Mouse (Mus musculus) forebrain, embryonic 10.5 days (tissue): ENCODE data around the gene Steap3. TPM values are rescaled to one million over a fixed set of nuclear protein-coding genes. Genes with fewer than 3 reads are reported as not detected.
"Not testable (repeated sequence)": the region's sequence is repeated elsewhere in the genome, so short reads cannot be mapped to it uniquely, and the experiment has no call there.

Experiments used
- DNase-seq: peaks from one replicate; pipeline ENCODE4 v3.0.0-alpha.2; 2017; ENCODE audit warnings: low spot score; ENCODE audit errors: extremely low spot score
- H3K27ac ChIP-seq: fragments of 300-500 bp; sonication (generic); 2 replicates; pipeline ENCODE4 v1.5.1; 2016; ENCODE audit warnings: mild to moderate bottlenecking
- H3K27me3 ChIP-seq: fragments of 300-500 bp; sonication (generic); 2 replicates; pipeline ENCODE4 v1.6.1; 2016; ENCODE audit warnings: mild to moderate bottlenecking; ENCODE audit not compliant: poor library complexity, severe bottlenecking
- H3K36me3 ChIP-seq: fragments of 300-500 bp; sonication (generic); replicated peaks from 2 replicates; pipeline ENCODE4 v1.6.1; 2016; ENCODE audit warnings: mild to moderate bottlenecking, moderate library complexity
- H3K4me1 ChIP-seq: fragments of 300-500 bp; sonication (generic); 2 replicates; pipeline ENCODE4 v1.6.1; 2016
- H3K4me3 ChIP-seq: fragments of 300-500 bp; sonication (generic); 2 replicates; pipeline ENCODE4 v1.5.1; 2016; ENCODE audit warnings: mild to moderate bottlenecking, moderate library complexity
- H3K9me3 ChIP-seq: fragments of 300-500 bp; sonication (generic); 2 replicates; pipeline ENCODE4 v1.6.1; 2016; ENCODE audit warnings: mild to moderate bottlenecking, moderate library complexity
- WGBS: fragments of 180-500 bp; shearing (Covaris S2); methylation state at CpG from one replicate; pipeline ENCODE4 v1.1.7; 2016; 5-methylcytosine and 5-hydroxymethylcytosine counted together
- polyA plus RNA-seq: library from polyadenylated mRNA; unstranded; fragments of >200 nt; fragmentation: Nextera tagmentation; extraction: Ambion mirVana; gene quantifications from 2 replicates; pipeline ENCODE4 v1.2.1, GENCODE M21; 2016

Gene Steap3
- polyA plus RNA-seq: 3.4 and 3.5 TPM in 2 replicates

DNA sequence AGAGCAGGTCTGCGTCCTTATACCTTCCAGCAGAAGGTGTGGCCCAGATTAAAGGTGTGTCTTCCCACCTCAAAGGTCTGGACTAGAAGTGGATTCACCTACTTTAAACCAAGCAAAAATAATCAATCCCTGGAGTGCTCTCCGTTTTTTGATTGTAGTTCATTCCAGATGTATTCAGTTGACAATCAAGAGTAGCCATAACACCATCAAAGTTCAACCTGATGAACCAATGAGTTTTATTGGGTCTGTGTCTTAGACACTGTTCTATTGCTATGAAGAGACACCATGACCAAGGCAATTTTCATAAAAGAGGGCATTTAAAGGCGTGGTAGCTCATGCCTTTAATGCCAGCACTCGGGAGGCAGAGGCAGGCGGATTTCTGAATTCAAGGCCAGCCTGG lies at the start of gene Steap3:
Gene Steap3, minus strand, starts transcription at position 101 of the 400 bp plus-strand sequence.
- Histone ChIP-seq H3K4me3 (no peak within 1 kb of the TSS), H3K27ac (no peak within 1 kb of the TSS), H3K36me3 (no peaks in the 10 kb centered on the region), H3K4me1 (peaks cover 5% of the 10 kb centered on the region), H3K27me3 (no peaks in the 10 kb centered on the region), H3K9me3 (no peaks in the 10 kb centered on the region)
- DNase-seq: no peak
- 95% methylated on average over 5 of the region's 5 CpGs for WGBS

DNA sequence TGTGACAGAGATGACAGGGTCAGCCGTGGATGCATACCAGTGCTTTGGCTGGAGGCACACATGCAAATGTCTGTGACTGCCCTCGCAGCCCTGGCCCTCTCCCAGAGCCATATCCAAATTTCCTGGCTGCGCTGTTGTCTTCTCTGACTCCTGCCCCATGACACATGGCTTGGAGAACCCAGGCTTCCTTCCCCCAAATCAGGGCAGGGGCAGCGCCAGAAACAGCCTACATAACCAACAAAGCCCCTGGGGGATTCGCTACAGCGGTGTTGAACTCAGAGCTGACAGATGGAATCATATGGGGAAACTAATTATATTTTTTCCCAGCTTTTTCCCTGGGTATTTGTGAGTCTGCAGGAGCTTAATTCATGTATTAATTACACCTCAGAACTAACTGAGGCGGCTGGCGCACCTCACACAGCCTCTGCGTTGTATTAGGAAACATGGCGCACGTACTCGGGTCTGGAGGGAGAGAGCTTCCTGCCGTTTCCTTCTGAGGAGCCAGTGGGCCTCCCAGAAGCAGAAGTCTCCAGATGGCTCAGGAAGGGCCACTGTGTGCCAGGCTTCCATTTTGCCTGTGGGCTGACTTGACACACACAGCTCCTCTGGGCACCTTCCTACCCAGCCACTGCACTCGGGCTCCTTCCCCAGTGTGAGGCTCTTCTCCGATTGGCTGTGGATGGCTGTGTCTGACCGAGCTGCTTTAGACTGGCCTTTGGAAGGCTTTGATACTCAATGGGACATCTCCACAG lies 48.9 kb upstream of the Steap3 start:
- Histone ChIP-seq H3K27me3 (no peaks in the 10 kb centered on the region), H3K36me3 (no peaks in the 10 kb centered on the region), H3K4me1 (0 out of 2 replicates have a peak, but pooled peaks cover 2% of the 10 kb centered on the region), H3K27ac (no peak overlapping the region), H3K4me3 (no peak overlapping the region), H3K9me3 (no peaks in the 10 kb centered on the region)
- no peak for DNase-seq
- WGBS: 89% methylated on average over 16 of the region's 16 CpGs

DNA sequence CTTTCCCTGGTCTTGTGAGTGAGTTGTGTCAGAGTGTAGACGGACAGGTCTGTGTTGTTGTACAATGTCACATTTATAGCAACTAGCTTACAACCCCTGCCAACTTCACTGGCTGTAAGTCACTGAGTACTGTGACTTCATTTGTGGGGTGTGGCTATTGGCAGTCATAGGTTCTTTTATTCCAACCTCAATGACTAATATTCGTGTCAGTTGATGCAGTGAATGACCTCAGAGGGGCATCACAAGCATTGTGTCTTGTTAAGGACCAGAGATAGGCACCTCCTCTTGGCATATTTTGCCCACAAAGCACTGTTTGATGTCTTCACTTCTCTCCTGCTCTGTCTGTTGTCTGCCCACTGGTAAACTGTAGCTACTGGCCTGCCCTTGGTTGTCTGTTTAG lies 33.3 kb upstream of the Steap3 start:
- Histone ChIP-seq H3K4me3 (no peak overlapping the region), H3K36me3 (no peaks in the 10 kb centered on the region), H3K9me3 (no peaks in the 10 kb centered on the region), H3K27ac (no peak overlapping the region), H3K27me3 (no peaks in the 10 kb centered on the region), H3K4me1 (no peaks in the 10 kb centered on the region)
- no peak for DNase-seq
- WGBS: 77% methylated on average over 2 of the region's 2 CpGs

DNA sequence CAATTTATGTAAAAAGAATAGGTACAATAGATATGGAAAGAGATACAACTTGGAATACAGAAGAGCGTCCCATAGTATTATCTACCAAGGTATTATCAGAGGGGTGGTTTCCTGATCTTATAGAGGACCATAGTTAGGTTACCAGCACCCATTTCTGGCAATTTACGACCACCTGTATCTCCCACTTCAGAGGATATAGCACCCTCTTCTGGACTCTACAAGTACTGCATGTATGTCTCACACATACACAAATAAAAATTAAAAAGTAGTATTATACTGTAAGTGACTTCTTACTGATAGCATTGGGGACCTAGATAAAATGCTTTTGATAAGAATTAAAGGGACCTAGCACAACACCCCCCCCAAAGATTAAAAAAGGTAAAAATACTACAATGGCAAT lies 24.4 kb upstream of the Steap3 start:
- no peak for DNase-seq
- Histone ChIP-seq H3K4me1 (no peaks in the 10 kb centered on the region), H3K9me3 (peaks cover 12% of the 10 kb centered on the region), H3K36me3 (no peaks in the 10 kb centered on the region), H3K27ac (no peak overlapping the region), H3K4me3 (no peak overlapping the region), H3K27me3 (no peaks in the 10 kb centered on the region)
- WGBS: 85% methylated on average over 2 of the region's 2 CpGs

DNA sequence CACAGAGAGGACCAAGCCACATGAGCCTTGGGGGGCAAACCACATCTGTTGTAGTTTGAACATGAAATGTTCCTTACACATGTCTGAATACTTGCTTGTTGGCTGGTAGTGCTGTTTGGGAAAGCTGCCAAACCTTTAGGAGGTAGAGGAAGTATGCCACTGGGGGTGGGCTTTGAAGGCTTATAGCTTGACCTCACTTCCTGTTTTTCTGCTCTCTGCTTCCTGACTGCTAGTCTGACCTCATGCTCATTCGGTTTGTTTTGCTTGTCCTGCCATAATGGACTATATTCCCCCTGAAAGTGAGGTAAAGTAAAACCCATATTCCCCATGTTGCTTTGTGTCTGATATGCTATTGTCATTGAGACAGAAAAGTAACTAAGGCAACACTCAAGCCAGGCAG lies 21.3 kb upstream of the Steap3 start:
- no peaks in the 10 kb centered on the region for H3K27me3 ChIP-seq
- no peak overlapping the region for H3K4me3 ChIP-seq
- H3K9me3 ChIP-seq: peaks cover 13% of the 10 kb centered on the region
- no peak overlapping the region for H3K27ac ChIP-seq
- 79% methylated on average over 1 of the region's 1 CpGs for WGBS
- no peaks in the 10 kb centered on the region for H3K4me1 ChIP-seq
- no peak for DNase-seq
- H3K36me3 ChIP-seq: no peaks in the 10 kb centered on the region

DNA sequence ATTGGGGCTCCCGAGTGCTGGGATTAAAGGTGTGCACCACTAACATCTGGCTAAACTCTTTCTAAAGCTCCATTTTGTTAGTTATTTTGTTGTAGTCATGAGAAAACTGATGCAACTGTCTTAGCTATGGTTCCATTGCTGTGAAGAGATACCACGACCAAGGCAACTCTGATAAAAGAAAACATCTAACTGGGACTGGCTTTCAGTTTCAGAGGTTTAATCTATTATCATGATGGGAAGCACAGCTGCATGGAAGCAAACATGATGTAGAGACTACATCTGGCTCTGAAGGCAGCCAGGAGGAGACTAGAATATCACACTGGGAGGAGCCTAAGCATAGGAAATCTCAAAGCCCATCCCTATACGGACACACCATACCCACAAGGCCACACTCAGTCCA lies 19.2 kb upstream of the Steap3 start:
- H3K27ac ChIP-seq: no peak overlapping the region
- no peak overlapping the region for H3K4me3 ChIP-seq
- H3K36me3 ChIP-seq: no peaks in the 10 kb centered on the region
- no peaks in the 10 kb centered on the region for H3K27me3 ChIP-seq
- H3K9me3 ChIP-seq: peaks cover 13% of the 10 kb centered on the region
- no peak for DNase-seq
- 87% methylated on average over 3 of the region's 3 CpGs for WGBS
- peaks cover 12% of the 10 kb centered on the region for H3K4me1 ChIP-seq

DNA sequence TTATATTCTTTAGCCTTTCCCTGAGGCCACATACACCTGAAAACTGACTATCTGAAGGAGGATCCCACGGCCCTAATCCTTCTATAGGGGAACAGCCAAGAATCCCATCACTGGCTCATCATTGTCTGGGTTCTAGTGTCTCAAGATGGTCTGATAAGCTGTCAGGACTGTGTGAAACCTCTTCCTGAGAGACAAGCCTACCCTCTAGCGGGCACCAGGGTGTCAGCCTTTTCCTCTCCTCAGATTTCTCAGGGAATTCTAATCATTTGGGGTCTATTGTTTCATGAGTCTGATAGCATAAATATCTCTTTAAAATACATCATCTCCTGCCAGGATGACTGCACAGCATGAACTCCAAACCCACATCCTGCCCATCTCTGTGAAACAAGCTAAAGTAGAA lies 17.3 kb upstream of the Steap3 start:
- Histone ChIP-seq H3K4me1 (peaks cover 12% of the 10 kb centered on the region), H3K4me3 (no peak overlapping the region), H3K27me3 (no peaks in the 10 kb centered on the region), H3K9me3 (peaks cover 9% of the 10 kb centered on the region), H3K36me3 (no peaks in the 10 kb centered on the region), H3K27ac (no peak overlapping the region)
- no peak for DNase-seq
- 64% methylated on average over 2 of the region's 2 CpGs for WGBS

DNA sequence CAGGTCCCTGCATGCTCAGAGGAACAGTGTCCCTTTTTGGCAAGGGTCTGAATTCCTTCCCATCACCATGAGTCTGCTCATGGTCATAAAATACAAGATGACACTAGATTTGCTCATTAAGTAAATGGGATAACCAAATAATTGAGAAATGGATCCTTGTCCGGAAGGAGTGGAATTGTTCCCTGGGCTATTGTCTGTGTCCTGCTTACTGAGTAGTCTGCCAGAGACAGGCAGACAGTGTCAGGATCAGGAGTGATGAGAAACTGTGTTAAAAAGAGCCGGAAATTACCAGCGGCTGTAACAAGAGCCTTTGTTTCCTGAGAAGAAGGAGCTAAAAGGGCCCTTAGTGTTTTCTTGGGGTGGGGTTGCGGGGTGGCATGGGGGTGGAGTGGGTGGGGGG lies 15.2 kb upstream of the Steap3 start:
- H3K4me3 ChIP-seq: no peak overlapping the region
- 51% methylated on average over 4 of the region's 4 CpGs for WGBS
- H3K36me3 ChIP-seq: no peaks in the 10 kb centered on the region
- no peak for DNase-seq
- H3K27me3 ChIP-seq: no peaks in the 10 kb centered on the region
- peaks cover 8% of the 10 kb centered on the region for H3K9me3 ChIP-seq
- H3K27ac ChIP-seq: 0 out of 2 replicates have a peak overlapping the region, but pooled peaks have one; percentile 53
- peaks cover 12% of the 10 kb centered on the region for H3K4me1 ChIP-seq

DNA sequence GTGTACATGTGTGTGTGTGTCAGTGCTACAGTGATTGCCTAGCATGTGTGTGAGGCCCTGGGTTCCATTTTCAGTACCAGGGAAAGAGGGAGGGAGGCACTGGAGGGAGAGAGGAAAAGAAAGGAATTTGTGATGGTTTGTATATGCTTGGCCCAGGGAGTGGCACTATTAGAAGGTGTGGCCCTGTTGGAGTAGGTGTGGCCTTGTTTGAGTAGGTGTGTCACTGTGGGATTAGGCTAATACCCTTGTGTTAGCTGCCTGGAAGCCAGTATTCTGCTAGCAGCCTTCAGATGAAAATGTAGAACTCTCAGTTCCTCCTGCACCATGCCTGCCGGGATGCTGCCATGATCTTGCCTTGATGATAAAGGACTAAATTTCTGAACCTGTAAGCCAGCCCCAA lies 3.6 kb upstream of the Steap3 start:
- H3K27ac ChIP-seq, H3K36me3 ChIP-seq, H3K4me3 ChIP-seq, H3K9me3 ChIP-seq, H3K27me3 ChIP-seq, DNase-seq, H3K4me1 ChIP-seq: not testable (repeated sequence)
- WGBS: 95% methylated on average over 1 of the region's 1 CpGs

DNA sequence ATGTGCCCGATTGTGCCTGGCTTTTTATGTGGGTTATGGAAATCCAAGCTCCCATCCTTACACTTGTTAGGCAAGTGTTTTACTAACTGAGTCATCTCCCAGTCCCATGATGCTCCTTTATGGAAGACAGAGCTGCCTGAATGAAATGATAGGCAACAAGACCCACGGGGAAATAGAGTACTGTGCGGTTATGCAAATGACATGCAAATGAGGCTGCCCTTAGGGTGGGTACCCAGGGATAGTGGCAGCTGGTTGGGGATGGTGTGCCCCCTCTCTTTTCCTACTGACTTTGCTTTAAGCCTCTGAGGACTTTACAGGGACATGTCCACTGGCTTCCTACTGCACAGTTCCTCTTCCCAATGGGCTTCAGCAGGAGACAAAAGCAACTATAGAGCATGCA lies 2.7 kb upstream of the Steap3 start:
- Histone ChIP-seq H3K9me3 (no peaks in the 10 kb centered on the region), H3K4me1 (peaks cover under 1% of the 10 kb centered on the region; the same call in 1 of the 2 replicates), H3K27ac (no peak overlapping the region), H3K27me3 (no peaks in the 10 kb centered on the region), H3K4me3 (no peak overlapping the region), H3K36me3 (no peaks in the 10 kb centered on the region)
- 84% methylated on average over 3 of the region's 3 CpGs for WGBS
- no peak for DNase-seq

DNA sequence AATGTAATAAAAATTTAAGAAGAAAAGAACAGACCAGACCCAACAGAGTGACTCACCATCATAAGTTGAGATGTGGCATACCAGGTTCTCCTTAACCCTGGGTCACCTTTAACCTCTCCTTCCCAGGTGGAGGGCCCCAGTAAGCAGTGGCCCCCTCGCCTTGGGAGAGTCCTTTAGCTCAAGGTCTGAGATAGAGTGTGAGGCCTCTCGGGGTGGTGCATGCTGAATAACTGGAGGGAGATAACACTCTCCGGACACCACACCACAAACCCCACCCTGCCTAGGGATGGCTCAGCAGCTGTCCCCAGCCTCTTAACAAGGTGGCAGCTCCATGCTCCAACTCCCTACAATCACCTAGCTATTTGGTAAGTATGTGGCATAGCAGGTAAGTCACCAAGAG lies 1.6 kb downstream of the Steap3 start:
- H3K27me3 ChIP-seq: peaks cover 7% of the 10 kb centered on the region
- H3K4me3 ChIP-seq: no peak overlapping the region
- H3K9me3 ChIP-seq: no peaks in the 10 kb centered on the region
- no peak overlapping the region for H3K27ac ChIP-seq
- peaks cover 5% of the 10 kb centered on the region for H3K4me1 ChIP-seq
- 88% methylated on average over 3 of the region's 3 CpGs for WGBS
- DNase-seq: no peak
- H3K36me3 ChIP-seq: no peaks in the 10 kb centered on the region

DNA sequence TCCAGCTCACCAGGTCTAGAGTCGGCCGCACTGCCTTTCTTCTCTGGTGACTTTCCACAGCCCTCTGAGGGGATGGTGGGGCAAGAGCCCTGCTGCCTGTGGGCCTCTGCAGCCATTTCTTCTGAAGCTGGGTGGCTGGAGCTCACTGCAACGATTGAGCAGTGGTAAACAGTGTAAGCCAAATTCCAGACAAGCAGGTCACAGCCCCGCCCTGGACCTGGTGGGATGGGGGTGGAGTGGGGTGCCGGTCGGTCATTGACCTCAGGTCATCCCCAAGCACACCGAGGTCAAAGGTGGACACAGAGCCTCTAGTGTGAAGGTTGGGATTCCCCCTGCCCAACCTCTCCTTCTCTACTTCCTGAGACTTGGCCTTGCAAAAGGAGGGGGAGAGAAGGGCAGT lies 2.4 kb downstream of the Steap3 start:
- H3K27me3 ChIP-seq: peaks cover 14% of the 10 kb centered on the region
- H3K4me1 ChIP-seq: peaks cover 11% of the 10 kb centered on the region
- H3K27ac ChIP-seq: peak overlapping the region; percentile 37; the same call in 1 of the 2 replicates
- WGBS: 83% methylated on average over 7 of the region's 7 CpGs
- peak overlapping the region; percentile 14; the same call in 1 of the 2 replicates for H3K4me3 ChIP-seq
- no peaks in the 10 kb centered on the region for H3K9me3 ChIP-seq
- no peaks in the 10 kb centered on the region for H3K36me3 ChIP-seq
- DNase-seq: no peak

DNA sequence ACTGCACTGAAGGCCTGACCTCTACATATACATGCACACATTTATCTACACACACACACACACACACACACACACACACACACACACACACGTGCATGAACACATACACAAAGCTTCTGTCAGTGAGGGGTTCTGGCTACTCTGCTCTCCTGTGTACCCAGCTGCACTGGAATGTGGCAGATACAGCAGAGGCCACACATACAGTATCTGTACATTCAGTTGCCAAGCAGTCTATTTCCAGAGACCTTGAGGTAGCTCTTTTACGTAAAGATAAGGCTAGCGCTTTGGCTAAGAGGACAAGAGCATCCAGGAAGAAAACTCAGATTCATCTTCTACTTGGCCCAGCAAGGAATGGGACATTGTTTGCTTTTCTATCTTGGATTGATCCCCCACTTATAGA lies 4.9 kb downstream of the Steap3 start:
- no peak overlapping the region for H3K27ac ChIP-seq
- DNase-seq: no peak
- H3K9me3 ChIP-seq: no peaks in the 10 kb centered on the region
- H3K27me3 ChIP-seq: peaks cover 35% of the 10 kb centered on the region
- no peaks in the 10 kb centered on the region for H3K36me3 ChIP-seq
- 90% methylated on average over 3 of the region's 3 CpGs for WGBS
- H3K4me3 ChIP-seq: no peak overlapping the region
- H3K4me1 ChIP-seq: peaks cover 23% of the 10 kb centered on the region
